Mouse (Mus musculus): ENCODE measurements around the gene Ccdc181.
"Not testable (repeated sequence)": the region's sequence is repeated elsewhere in the genome, so short reads cannot be mapped to it uniquely, and the experiment has no call there.

The Ccdc181 gene

GRCm38 (mm10) chr1:164275455-164275954 is at the start of gene Ccdc181:
Gene Ccdc181 (plus strand): TSS chr1:164275585.
- DNase-seq (ENCODE audit: low spot score) = peak; percentile 89

DNA sequence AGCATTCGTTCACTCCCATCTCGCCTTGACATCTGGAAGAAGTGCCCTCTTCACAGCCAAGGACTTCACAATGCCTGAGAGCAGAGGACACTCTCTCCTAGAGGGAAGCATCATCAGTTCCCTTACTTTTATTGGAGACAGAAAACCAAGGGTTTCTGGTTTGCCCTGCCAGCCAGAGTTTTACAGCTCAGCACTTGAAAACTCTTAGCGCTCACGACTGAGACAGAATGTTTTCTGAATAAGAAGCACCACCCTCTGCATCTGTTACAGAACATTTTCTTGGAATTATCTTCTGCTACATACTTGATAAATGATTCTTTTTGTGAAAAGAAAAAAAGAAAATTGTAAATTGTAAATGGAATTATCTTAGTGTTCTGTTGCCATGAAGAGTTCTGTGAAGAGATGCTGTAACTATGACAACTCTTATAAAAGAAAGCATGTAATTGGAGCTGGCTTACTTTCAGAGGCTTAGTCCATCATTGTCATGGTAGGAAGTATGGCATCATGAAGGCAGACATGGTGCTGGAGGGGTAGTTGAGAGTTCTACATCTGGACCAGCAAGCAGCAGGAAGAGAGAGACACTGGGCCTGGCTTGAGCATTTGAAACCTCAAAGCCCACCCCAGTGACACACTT is 43.3 kb upstream of the Ccdc181 start:
- DNase-seq (ENCODE audit: low spot score) = not testable (repeated sequence)

DNA sequence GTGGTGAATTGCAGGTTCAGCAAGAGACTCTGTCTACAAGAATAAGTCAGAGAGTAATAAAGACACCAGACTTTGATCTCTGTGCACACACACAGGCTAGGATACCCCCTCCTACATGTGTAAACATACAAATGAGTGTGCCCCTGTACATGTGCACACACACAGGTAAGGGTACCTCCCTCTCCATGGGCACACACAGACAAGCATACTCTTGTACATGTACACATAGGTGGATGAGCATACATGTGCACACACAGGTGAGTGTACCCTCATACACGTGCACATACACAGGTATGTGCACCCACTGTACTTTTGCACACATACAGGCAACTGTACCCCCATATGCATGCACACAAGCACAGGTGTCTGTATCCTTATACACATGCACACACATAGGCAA is 41.9 kb upstream of the Ccdc181 start:
- DNase-seq (ENCODE audit: low spot score) = no peak

- DNase-seq (ENCODE audit: low spot score) = no peak
These were observed 40.3 kb upstream of the Ccdc181 start for GRCm38 (mm10) chr1:164235078-164235477.

DNA sequence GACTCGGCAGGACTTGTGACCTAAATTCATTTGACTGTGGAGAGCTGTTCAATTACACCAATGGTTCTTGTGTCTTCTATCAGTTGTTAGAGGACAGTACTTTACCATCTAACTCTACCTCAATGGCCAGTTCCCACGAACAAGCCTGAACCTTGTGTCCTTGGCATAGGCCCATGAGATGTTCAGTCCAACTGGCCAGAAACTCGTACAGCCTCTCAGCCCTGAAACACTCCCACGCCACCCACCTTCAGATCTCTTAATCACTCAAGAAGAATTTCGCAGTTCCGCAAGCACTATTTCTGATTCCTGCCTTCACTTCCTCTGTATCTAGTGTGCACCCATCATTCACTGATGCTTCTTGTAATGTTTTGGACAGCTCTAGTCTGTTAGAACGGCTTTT is 39.3 kb upstream of the Ccdc181 start:
- no peak for DNase-seq (ENCODE audit: low spot score)

GRCm38 (mm10) chr1:164241494-164241893 is 33.9 kb upstream of the Ccdc181 start:
- no peak for DNase-seq (ENCODE audit: low spot score)

DNA sequence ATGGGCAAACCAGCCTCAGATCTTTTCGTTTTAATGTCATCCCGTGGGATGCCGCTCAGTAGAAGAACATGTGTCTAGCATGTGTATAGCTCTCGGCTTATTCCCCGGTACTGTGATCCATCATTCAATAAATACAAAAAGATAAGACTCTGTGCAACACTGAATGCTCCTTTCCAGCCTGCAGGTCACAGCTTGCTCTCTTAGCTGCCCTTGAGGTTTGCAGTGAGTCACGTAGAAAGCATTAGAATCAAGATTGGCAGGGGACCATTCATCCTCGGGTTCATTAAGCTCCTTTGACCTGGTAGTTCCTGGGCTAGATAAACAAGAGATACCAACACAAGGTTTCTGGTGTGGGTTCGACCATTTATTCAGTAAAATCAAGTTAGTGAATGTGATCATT is 32.6 kb upstream of the Ccdc181 start:
- no peak for DNase-seq (ENCODE audit: low spot score)

DNA sequence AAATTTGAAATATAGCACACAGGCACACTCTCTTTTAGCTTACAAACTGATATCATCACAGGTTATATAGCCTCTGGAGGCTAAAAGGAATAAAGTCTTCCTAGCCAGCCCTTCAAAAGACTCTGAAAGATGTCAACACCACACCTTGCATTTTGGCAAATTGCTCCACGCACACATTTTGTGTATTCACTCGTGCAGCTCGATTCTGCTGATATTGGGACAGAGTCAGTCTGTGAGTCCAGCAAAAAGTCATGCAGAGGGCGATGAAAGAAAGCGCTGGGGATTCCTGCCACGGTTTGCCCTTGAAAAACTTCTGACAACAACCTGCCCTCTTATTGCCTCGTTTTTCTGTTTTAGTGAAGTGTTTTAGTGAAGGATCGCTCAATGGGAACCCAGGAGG is 27.9 kb upstream of the Ccdc181 start:
- no peak for DNase-seq (ENCODE audit: low spot score)

DNA sequence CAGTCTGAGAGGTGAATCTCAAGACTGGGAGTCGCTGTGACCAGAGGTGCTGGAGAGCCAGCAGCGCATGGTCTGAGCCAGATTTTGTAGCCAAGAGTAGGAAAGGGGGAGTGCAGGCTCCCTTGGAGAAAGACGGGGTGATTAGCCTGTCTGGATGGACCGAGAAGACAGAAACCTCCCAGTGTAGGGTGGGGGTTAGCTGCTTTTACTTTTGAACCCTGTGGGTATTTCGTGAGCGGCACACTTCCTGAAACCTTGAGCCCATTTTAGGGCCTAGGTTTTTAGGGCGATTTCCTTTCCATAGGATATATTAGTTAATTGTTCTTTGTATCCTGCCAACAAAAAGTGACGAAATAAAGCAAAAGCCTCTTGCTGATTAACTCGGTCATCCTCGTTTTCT is 27.4 kb upstream of the Ccdc181 start:
- DNase-seq (ENCODE audit: low spot score) = no peak

DNA sequence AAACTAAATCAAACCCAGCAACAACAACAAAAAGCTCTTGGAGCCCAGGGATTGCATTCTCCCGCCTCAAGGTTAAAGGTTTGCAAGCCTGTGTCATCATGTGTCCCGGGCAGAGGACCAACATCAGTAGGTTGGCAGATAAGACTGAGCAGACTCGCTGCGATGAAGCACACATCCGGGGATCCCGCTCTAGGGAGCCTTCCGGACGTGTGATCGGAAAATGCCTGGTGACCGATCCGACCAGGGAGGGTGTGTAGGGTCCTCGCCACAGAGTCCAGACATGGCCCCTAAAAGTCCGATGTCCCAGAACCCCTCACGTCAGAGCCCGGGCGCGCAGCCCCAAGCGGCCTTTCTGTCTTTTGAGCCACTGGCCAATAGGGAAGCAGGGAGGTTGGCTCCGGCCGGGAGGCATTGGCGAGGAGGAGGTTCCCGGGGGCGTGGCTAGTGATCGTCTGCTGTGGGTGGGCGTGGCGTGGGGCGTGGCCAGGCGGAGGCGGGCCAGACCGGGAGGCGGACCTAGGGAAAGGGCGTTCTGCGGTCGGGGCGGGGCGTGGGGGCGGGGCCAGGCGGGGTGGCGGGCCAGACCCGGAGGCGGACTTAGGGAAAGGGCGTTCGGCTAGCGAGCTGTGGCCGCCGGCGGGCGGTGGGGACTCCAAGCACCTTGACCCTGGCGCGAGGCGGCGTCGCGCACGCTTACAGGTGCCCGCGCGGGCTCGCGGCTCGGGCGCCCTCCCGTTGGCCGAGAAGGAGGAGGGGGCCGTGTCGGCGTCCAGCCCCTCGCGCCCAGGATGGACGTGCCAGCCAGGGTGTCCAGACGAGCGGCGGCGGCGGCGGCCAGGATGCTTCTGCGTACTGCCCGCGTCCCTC is 26.7 kb upstream of the Ccdc181 start, which contains the start of gene Slc19a2:
Gene Slc19a2, plus strand, starts transcription at position 582 of the 867 bp plus-strand sequence.
- peak; percentile 99 for DNase-seq (ENCODE audit: low spot score)

- DNase-seq (ENCODE audit: low spot score) = no peak
These were observed 26.1 kb upstream of the Ccdc181 start for GRCm38 (mm10) chr1:164249332-164249711.

- DNase-seq (ENCODE audit: low spot score) = no peak
These were observed 24.8 kb upstream of the Ccdc181 start for GRCm38 (mm10) chr1:164250391-164251150.

- no peak for DNase-seq (ENCODE audit: low spot score)
These were observed 23.9 kb upstream of the Ccdc181 start for GRCm38 (mm10) chr1:164251438-164251837.

DNA sequence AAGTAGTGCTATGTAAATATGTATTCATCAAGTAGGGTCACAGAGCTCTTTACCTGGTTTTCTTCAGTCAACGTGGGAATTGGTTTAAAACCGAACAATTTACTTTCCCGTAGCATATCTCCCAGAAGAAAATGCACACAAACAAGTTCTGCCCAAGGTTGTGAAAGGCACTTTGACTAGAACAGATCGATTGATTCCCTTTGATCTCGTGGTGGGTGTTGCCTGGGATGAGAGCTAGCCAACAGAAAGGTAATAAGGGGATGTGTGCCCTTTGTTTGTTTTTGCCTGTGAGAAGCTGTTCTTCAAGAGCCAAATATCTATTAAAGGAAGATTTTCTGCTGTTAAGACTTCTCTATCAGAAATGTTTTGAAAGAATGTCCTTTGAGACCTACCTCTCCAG is 22.8 kb upstream of the Ccdc181 start:
- DNase-seq (ENCODE audit: low spot score) = no peak

GRCm38 (mm10) chr1:164254836-164255235 is 20.5 kb upstream of the Ccdc181 start:
- no peak for DNase-seq (ENCODE audit: low spot score)

- no peak for DNase-seq (ENCODE audit: low spot score)
These were observed 15.0 kb upstream of the Ccdc181 start for GRCm38 (mm10) chr1:164260171-164261028.

DNA sequence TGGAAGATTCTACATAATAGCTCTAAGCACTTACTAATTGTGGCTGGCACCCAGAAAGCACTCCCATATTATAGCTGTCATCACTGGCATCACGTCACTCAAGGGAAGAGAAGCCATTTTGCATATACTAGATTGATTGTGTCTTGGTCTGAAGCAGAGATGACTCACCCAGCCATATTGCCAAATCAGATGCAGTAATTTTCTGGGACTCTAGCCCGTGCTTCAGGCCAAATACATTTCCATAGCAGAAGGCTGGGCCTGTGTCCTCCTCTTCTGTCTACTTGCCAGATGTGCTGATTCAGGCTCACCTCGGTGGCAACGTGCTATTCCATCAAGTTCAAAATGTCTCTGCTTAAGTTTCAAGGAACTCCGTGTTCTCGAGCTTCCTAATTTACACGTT is 13.8 kb upstream of the Ccdc181 start:
- no peak for DNase-seq (ENCODE audit: low spot score)

DNA sequence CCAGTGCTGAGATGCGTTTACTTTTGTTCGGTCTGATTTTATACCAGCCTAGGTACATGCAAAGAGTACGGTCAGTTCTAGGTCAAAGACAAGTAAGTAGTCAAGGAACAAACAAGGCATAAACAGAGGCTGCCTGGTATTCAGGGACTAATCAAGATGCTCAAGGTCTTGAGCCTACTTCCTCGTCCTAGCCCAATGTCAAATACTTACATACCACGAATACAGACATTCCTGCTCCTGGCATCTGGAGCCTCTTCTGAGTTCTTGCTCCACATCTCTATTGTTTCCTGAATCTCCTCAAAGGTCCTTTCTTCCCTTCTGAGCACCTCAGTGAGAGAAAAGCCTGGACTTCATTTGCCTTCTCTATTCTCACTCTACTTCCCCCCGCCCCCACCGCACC is 4.4 kb upstream of the Ccdc181 start:
- no peak for DNase-seq (ENCODE audit: low spot score)

- no peak for DNase-seq (ENCODE audit: low spot score)
These were observed 1.7 kb upstream of the Ccdc181 start for GRCm38 (mm10) chr1:164273659-164274058.

DNA sequence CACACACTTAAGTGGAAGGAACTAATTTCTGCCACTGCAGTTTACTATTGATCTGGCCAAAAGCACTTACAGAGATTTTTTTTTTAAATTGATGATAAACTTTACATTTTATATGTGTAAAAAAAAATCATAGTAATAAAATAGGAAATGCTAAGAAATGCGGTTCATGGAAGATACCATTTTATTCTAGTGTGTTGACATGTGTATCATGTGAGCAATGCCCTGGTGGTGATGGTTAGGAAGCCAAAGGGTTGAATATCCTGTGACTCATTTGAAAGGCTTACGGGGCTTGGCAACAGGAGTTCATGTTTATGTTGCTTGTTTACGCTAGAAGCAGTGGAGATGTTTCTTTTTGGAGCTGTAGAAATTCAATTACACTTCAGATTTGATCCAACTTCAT is 1.2 kb downstream of the Ccdc181 start:
- no peak for DNase-seq (ENCODE audit: low spot score)

DNA sequence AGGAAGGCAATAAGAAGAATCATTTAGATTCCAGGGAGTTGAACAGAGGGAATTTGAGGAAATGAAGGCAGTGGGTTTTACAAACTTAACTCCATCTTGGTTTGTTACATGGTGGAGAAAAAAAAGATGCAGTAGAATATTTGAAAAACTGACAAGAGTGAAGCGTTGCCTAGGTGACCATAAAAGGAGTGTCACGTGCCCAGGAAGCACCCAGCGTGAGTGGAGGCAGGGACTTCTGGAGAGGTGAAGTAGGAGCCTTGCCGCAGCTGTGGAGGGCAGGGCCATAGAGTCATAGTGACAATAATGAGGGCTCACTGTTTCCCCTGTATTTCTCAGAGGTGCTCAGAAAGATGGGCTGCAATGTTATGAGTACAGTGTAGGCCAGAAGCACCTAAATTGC is 3.9 kb downstream of the Ccdc181 start:
- no peak for DNase-seq (ENCODE audit: low spot score)

- no peak for DNase-seq (ENCODE audit: low spot score)
These were observed 8.6 kb downstream of the Ccdc181 start for GRCm38 (mm10) chr1:164284007-164284406.

All from yolk sac, embryonic 10.5 days (tissue).